Comparison of ENCODE assay signal across 8 mouse cellular contexts in the genomic region with DNA sequence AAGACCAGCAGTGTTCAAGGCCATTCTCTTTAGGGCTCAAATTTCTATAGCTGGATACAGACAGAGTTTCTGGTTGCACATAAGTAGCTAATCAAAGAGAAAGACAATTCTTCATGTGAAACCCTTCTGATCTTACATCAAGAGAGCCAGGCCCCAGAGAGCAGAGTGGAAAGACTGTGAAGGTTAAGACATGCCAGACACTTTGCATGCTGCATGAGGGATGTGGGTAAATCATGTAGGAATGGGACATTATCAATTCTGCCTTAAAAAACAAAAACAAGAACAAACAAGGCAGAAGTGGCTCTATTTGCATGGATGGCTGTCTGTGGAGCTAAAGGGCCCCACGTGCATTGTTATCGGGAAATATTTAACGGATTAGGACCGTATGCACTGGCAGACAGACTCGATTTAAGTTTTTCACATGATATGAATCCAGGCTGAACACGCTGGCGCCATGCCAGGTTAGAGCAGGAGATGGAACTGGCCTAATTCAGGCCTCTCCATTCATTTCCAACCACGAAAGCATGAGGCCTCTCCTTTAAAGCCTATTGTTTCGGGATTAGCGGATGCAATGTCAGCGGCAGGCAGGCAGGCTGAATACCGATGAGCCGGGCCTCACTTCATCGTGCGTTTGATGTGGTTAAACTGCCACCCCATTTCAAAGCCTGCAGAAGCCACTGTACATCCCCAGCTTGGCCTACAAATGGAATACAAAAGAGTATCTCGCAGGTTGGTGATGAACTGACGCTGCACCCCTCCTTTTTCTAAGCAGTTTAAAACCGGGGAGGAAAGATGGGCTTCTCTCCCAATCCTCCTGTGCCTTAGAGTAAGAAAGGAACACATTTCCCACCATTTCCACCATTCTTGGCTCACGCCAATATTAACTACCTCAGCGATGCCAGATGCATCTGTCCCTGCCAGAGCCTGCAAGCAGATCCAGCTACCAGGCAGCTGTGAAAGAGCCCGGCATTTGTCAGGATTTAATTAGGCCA.
DNase-seq lines count a peak whose midpoint lies in the region; ATAC-seq lines count a peak whose summit lies in the region.

No protein-coding gene starts in this region.

- peaks cover 48% of the 10 kb centered on the region for H3K4me1 ChIP-seq in embryonic facial prominence, embryonic 13.5 days
- peaks cover 17% of the 10 kb centered on the region for H3K4me1 ChIP-seq in hindbrain, embryonic 11.5 days (replicated peaks; ENCODE audit: control insufficient read depth, insufficient read depth, low read length)
- peaks cover 78% of the 10 kb centered on the region for H3K4me1 ChIP-seq in midbrain, embryonic 12.5 days

- 7% methylated on average over 21 of the region's 21 CpGs for WGBS in embryonic facial prominence, embryonic 13.5 days
- 20% methylated on average over 21 of the region's 21 CpGs for WGBS in hindbrain, embryonic 11.5 days
- 2% methylated on average over 21 of the region's 21 CpGs for whole genome bisulfite sequencing in midbrain, embryonic 12.5 days

- H3K9ac ChIP-seq in embryonic facial prominence, embryonic 13.5 days, result peak overlapping the region; percentile 27; the same call in 1 of the 2 replicates
- peak overlapping the region; percentile 8; the same call in 1 of the 2 replicates for H3K9ac ChIP-seq in hindbrain, embryonic 11.5 days (ENCODE audit: low read depth, low read length)
- H3K9ac ChIP-seq in midbrain, embryonic 12.5 days (replicated peaks), result peak overlapping the region; percentile 16; the same call in 1 of the 2 replicates

- ATAC-seq in activated CD4-positive, CD25-positive, alpha-beta regulatory T cell, adult 4 months, result peak; percentile 98
- peak; percentile 66 for ATAC-seq in embryonic facial prominence, embryonic 13.5 days (ENCODE audit: insufficient number of reproducible peaks, insufficient read depth, low FRiP score, low TSS enrichment, low read depth)
- ATAC-seq in hindbrain, embryonic 11.5 days (ENCODE audit: low FRiP score), result peak; percentile 78
- peak; percentile 89 for ATAC-seq in midbrain, embryonic 12.5 days (ENCODE audit: low FRiP score, low read depth)

- no peak overlapping the region for H3K4me3 ChIP-seq in embryonic facial prominence, embryonic 13.5 days
- H3K4me3 ChIP-seq in hindbrain, embryonic 11.5 days (ENCODE audit: low read depth, low read length), result no peak overlapping the region
- no peak overlapping the region for H3K4me3 ChIP-seq in midbrain, embryonic 12.5 days

- peak; percentile 30 for DNase-seq in layer of hippocampus, adult 11-12 months (ENCODE audit: low spot score)
- no peak for DNase-seq in layer of hippocampus, postnatal 36 days
- peak; percentile 78 for DNase-seq in hindbrain, embryonic 11.5 days (ENCODE audit: low spot score)
- peak; percentile 55 to 63 for DNase-seq in thymus, postnatal 10 days (ENCODE audit: low spot score in 2 of 2)
- DNase-seq in spleen, adult 18-20 months, result no peak

- H3K27ac ChIP-seq in embryonic facial prominence, embryonic 13.5 days, result peak overlapping the region; percentile 73
- H3K27ac ChIP-seq in hindbrain, embryonic 11.5 days (ENCODE audit: low read depth, low read length), result peak overlapping the region; percentile 81
- peak overlapping the region; percentile 94 for H3K27ac ChIP-seq in midbrain, embryonic 12.5 days (replicated peaks)

- H3K4me2 ChIP-seq in embryonic facial prominence, embryonic 13.5 days, result peak overlapping the region; percentile 21
- H3K4me2 ChIP-seq in hindbrain, embryonic 11.5 days (replicated peaks; ENCODE audit: low read depth, low read length), result no peak overlapping the region
- peak overlapping the region; percentile 29 for H3K4me2 ChIP-seq in midbrain, embryonic 12.5 days (replicated peaks)

- no peaks in the 10 kb centered on the region for H3K36me3 ChIP-seq in embryonic facial prominence, embryonic 13.5 days
- H3K36me3 ChIP-seq in hindbrain, embryonic 11.5 days (ENCODE audit: control insufficient read depth, insufficient read depth, low read length), result no peaks in the 10 kb centered on the region
- no peaks in the 10 kb centered on the region for H3K36me3 ChIP-seq in midbrain, embryonic 12.5 days

- no peaks in the 10 kb centered on the region for H3K9me3 ChIP-seq in embryonic facial prominence, embryonic 13.5 days
- no peaks in the 10 kb centered on the region for H3K9me3 ChIP-seq in hindbrain, embryonic 11.5 days (ENCODE audit: control insufficient read depth, low read length)
- H3K9me3 ChIP-seq in midbrain, embryonic 12.5 days, result no peaks in the 10 kb centered on the region

- peaks cover 6% of the 10 kb centered on the region; the same call in 1 of the 2 replicates for H3K27me3 ChIP-seq in embryonic facial prominence, embryonic 13.5 days
- no peaks in the 10 kb centered on the region for H3K27me3 ChIP-seq in hindbrain, embryonic 11.5 days (ENCODE audit: control insufficient read depth, insufficient read depth, low read length)
- no peaks in the 10 kb centered on the region for H3K27me3 ChIP-seq in midbrain, embryonic 12.5 days

Comparison
In these comparisons a context has a peak if more than half of its experiments do, and no peak if none do; other contexts are left out.
1. DNase-seq: peak in layer of hippocampus, adult 11-12 months (single experiment), hindbrain, embryonic 11.5 days (single experiment) and thymus, postnatal 10 days (2 of 2); none in layer of hippocampus, postnatal 36 days (0 of 2) and spleen, adult 18-20 months (0 of 2).
2. Peak in every context shown above with its lines, with median percentiles within 50 percentile points of each other: ATAC-seq, H3K27ac ChIP-seq and H3K9ac ChIP-seq.